Mouse (Mus musculus) thymus, adult 2 months (tissue): ENCODE results near the gene B3gntl1. TPM values are rescaled to one million over a fixed set of nuclear protein-coding genes. Genes with fewer than 3 reads are reported as not detected.

Experiments used
- DNase-seq: peaks from one replicate; pipeline ENCODE4 v3.0.0; 2021
- H3K27ac ChIP-seq: fragments of 200-500 bp; 2 replicates; pipeline ENCODE4 v1.5.1; 2012; ENCODE audit warnings: low read length, control low read depth; ENCODE audit not compliant: control insufficient read depth, insufficient read depth
- H3K27me3 ChIP-seq: fragments of 200-500 bp; 2 replicates; pipeline ENCODE4 v1.6.1; 2012; ENCODE audit warnings: mild to moderate bottlenecking, low read length, moderate library complexity, mixed read lengths; ENCODE audit not compliant: control insufficient read depth, insufficient read depth
- H3K36me3 ChIP-seq: fragments of 200-500 bp; 2 replicates; pipeline ENCODE4 v1.6.1; 2012; ENCODE audit warnings: mild to moderate bottlenecking, low read length, moderate library complexity; ENCODE audit not compliant: control insufficient read depth, insufficient read depth
- H3K4me1 ChIP-seq: fragments of 200-500 bp; replicated peaks from 2 replicates; pipeline ENCODE4 v1.6.1; 2012; ENCODE audit warnings: low read length; ENCODE audit not compliant: control insufficient read depth, insufficient read depth
- H3K4me3 ChIP-seq: fragments of 200-500 bp; 2 replicates; pipeline ENCODE4 v1.5.1; 2012; ENCODE audit warnings: mild to moderate bottlenecking, low read length, control low read depth, moderate library complexity; ENCODE audit not compliant: control insufficient read depth, insufficient read depth
- CTCF ChIP-seq: fragments of 200-500 bp; IDR thresholded peaks from 2 replicates; pipeline ENCODE4 v1.5.1; 2012; ENCODE audit warnings: mild to moderate bottlenecking, control low read depth, low read length, moderate library complexity, borderline replicate concordance; ENCODE audit not compliant: control insufficient read depth, poor library complexity, insufficient read depth; ENCODE audit errors: extremely low read depth
- POLR2A ChIP-seq: fragments of 200-500 bp; IDR thresholded peaks from 2 replicates; pipeline ENCODE4 v1.6.1; 2012; ENCODE audit warnings: mild to moderate bottlenecking, low read length, control low read depth, moderate library complexity; ENCODE audit not compliant: control insufficient read depth, poor library complexity, insufficient read depth; ENCODE audit errors: extremely low read depth
- WGBS: fragments of 180-500 bp; shearing (Covaris S2); methylation state at CpG from one replicate; pipeline ENCODE4 v1.1.7; 2018; 5-methylcytosine and 5-hydroxymethylcytosine counted together
- polyA plus RNA-seq: library from polyadenylated mRNA; depleted of rRNA; stranded (reverse); fragments of >200 nt; gene quantifications from 2 replicates; pipeline ENCODE4 v1.2.3, GENCODE M21; 2012

B3gntl1 gene
- polyA plus RNA-seq, 1 experiment: 6.8 TPM

DNA sequence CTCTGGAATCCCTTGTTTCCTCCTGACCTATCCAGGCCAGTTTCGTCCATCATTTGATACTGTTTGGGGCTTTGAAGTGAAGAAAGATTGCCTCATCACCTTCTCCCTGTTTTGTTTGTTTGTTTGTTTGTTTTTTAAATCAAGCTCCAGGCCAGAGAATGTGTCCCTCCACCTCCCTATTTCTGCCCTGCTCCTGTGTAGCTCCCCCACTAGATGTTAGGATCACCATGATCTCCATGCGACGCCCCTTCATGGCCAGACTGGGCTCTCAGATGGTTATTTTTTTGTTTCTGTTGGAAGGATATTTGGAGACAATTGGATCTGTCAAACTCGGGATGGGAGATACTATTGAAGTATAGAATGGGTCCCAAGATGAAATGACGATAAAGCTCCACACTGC lies 28.3 kb upstream of the B3gntl1 start, which contains the start of gene Metrnl:
Metrnl (plus strand) TSS at position 301 of the 400 bp plus-strand sequence.
- peaks cover 31% of the 10 kb centered on the region for H3K4me1 ChIP-seq
- no peak within 1 kb of the TSS for H3K27ac ChIP-seq
- no peaks in the 10 kb centered on the region for H3K36me3 ChIP-seq
- peaks cover 15% of the 10 kb centered on the region; the same call in 1 of the 2 replicates for H3K27me3 ChIP-seq
- no peak for DNase-seq
- WGBS: 93% methylated on average over 5 of the region's 5 CpGs
- peak within 1 kb of the TSS; percentile 41 for H3K4me3 ChIP-seq
- TF ChIP-seq POLR2A (no peak), CTCF (no peak)

DNA sequence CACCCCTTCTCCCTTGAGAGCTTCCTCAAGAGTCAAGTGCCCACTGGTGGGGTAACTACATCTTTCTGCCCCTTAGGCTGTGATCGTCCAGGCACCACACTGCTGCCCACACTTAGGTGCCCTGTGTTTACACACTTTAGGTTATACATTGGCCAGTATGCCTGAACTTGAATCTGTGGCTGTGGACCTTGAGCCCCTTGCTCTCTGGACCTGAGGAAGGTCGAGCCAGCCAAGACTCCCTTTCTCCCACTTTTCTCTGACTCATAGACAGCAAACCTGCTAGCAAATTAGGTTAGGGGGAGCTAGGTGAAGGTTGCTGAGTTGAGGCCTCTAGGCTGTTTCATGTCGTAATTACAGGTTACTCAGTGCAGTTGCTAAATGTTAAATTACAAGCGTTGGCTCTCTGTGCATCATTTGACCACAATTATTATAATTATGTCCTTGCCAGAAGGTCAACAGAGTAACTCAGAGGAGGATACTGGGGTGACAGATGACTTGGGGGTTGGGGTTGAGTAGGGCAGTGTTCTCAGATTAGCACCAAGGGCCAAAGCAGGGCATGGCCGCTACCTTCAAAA lies 25.5 kb upstream of the B3gntl1 start:
- TF ChIP-seq CTCF (no peak), POLR2A (no peak)
- H3K4me1 ChIP-seq: peaks cover 31% of the 10 kb centered on the region
- no peak for DNase-seq
- no peak overlapping the region for H3K27ac ChIP-seq
- H3K27me3 ChIP-seq: peaks cover 11% of the 10 kb centered on the region; the same call in 1 of the 2 replicates
- no peak overlapping the region for H3K4me3 ChIP-seq
- H3K36me3 ChIP-seq: no peaks in the 10 kb centered on the region
- 93% methylated on average over 5 of the region's 5 CpGs for WGBS

DNA sequence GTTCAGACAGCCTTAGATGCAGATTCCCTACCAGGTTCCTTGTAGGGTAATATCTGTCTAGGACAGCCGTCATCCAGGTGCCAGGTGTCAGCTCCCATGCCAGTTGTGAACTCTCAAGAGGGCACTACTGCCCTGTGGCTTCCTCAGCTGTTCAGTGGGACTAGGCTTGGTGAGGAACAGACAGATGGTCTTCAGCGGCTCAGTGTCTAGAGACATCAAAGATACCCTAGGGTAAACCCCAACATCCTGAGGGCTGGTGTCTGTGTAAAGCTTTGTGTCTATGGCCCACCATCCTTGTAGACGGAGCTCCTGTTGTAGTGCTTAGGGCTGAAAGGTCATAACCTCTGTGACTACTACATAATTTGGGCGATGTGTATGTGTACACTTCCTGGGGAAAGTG lies 24.3 kb upstream of the B3gntl1 start:
- 9% methylated on average over 4 of the region's 4 CpGs for WGBS
- Histone ChIP-seq H3K4me1 (peaks cover 19% of the 10 kb centered on the region), H3K4me3 (no peak overlapping the region), H3K36me3 (no peaks in the 10 kb centered on the region), H3K27ac (no peak overlapping the region), H3K27me3 (peaks cover 4% of the 10 kb centered on the region; the same call in 1 of the 2 replicates)
- TF ChIP-seq POLR2A (no peak), CTCF (no peak)
- DNase-seq: peak; percentile 47

DNA sequence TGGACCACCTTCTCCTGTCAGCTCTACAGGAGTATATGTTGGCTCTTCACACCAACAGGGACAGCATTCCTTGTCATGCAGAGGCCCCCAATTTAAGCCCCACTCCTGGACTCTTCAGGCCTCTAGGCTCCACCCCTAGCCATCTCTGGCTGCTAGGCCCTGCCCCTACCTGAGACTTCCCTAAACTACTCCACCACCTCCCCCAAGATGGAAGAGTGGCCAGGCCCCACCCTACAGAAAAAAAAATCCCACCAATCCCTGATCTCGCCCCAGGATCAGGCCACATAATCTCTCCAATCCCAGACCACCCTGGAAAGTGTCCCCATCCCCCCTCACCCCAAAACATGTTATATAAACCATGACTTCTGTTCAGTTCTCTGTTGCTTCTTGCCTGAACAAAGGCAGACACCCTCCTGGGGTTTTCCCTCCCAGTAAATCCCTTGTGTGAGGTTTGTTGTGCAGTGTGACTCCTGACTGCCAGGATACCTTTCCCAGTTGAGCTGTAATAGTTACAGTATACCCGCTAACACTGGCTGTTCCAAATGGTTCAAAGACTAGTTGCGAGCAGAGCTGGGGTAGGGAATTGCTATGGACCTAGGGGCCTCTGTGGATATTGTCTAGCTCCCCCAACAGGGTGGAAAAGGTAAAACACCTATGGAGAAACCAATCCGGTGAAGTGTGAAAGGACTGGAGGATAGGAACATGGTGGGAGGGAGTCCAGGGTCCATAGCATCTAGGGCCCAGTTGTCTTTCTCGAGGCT lies 22.5 kb upstream of the B3gntl1 start:
- peaks cover 15% of the 10 kb centered on the region for H3K4me1 ChIP-seq
- no peak overlapping the region for H3K27ac ChIP-seq
- 94% methylated on average over 5 of the region's 5 CpGs for WGBS
- no peak for TF ChIP-seq CTCF
- no peak for TF ChIP-seq POLR2A
- H3K27me3 ChIP-seq: no peaks in the 10 kb centered on the region
- H3K4me3 ChIP-seq: no peak overlapping the region
- no peak for DNase-seq
- H3K36me3 ChIP-seq: no peaks in the 10 kb centered on the region

DNA sequence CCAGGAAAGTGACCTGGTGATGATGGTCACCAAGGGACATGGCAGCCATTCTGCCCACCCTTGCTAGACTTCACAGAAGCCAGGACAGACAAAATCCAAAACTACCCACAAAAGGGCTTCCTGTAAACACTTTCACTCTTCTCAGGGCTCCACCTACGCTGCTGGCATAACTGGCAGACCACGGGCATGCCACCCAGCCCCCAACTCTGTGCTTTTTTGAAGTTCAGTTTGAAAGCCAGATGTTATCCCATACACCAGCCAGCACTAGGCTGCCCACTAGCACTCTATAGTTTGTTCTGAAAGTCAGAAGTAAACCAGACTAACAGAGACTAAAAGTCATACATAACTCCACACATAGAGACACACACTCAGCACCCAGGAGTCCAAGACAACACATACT lies 15.1 kb upstream of the B3gntl1 start:
- WGBS: 6% methylated on average over 2 of the region's 2 CpGs
- H3K4me1 ChIP-seq: peaks cover 20% of the 10 kb centered on the region
- peak; percentile 31 for DNase-seq
- no peaks in the 10 kb centered on the region for H3K36me3 ChIP-seq
- H3K27me3 ChIP-seq: no peaks in the 10 kb centered on the region
- TF ChIP-seq POLR2A: no peak
- TF ChIP-seq CTCF: no peak
- H3K4me3 ChIP-seq: no peak overlapping the region
- H3K27ac ChIP-seq: no peak overlapping the region

DNA sequence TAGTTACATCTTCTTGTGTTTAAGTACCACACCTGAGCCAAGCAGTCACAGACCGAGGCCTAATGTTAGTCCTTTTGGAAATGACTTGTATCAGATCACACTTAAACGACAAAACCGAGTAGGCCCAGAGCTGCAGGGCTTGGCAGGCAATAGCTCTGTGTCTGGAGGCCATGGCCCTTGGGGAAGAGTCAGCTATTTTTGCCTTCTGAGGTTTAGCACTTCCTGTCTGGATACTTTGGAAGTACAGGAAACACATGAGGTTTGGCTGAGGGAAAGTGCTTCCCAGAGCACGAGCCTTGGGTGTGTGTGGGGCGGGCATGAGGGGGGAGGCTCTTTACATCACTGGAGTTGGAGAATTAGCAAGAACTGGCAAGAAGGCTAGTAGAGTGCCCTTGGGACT lies 13.7 kb upstream of the B3gntl1 start:
- no peak overlapping the region for H3K27ac ChIP-seq
- no peaks in the 10 kb centered on the region for H3K27me3 ChIP-seq
- TF ChIP-seq POLR2A: no peak
- WGBS: 60% methylated on average over 5 of the region's 5 CpGs
- H3K4me1 ChIP-seq: peaks cover 20% of the 10 kb centered on the region
- no peak for DNase-seq
- no peak overlapping the region for H3K4me3 ChIP-seq
- H3K36me3 ChIP-seq: no peaks in the 10 kb centered on the region

DNA sequence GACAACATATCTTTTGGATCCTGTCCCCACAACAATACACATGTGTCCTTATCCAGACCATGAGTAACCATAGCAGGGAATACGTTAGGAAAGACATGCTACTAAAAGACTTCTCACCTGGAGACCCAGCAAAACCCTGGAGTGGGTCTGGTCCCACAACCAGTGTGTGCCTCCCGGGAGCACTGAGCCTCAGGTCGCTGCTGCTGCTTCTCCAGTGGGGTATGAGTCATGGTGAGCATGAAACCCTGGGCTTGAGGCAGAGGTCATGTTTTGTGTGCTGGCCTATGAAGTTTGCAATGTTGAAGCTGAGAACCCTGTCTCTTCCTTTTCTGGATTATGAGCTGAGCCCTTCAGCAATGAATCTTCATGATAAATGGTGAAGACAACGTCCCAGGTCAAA lies 13.1 kb upstream of the B3gntl1 start:
- 97% methylated on average over 4 of the region's 4 CpGs for WGBS
- TF ChIP-seq POLR2A (no peak), CTCF (no peak)
- Histone ChIP-seq H3K27ac (no peak overlapping the region), H3K36me3 (no peaks in the 10 kb centered on the region), H3K4me3 (no peak overlapping the region), H3K27me3 (no peaks in the 10 kb centered on the region), H3K4me1 (peaks cover 20% of the 10 kb centered on the region)
- DNase-seq: no peak
